Mouse (Mus musculus) CH12.LX (cell line): Measurements from ENCODE around the gene Fxr1. TPM values are rescaled to one million over a fixed set of nuclear protein-coding genes. Genes with fewer than 3 reads are reported as not detected.

Source experiments
- DNase-seq: peaks from one replicate; pipeline ENCODE4 v3.0.0-alpha.2; 2013; ENCODE audit errors: extremely low read depth
- H3K27ac ChIP-seq: 2 replicates; pipeline ENCODE4 v1.5.1; 2012; ENCODE audit warnings: low read depth, mild to moderate bottlenecking, control low read depth, moderate library complexity; ENCODE audit not compliant: insufficient read depth
- H3K27me3 ChIP-seq: replicated peaks from 2 replicates; pipeline ENCODE3; 2012; ENCODE audit warnings: inconsistent platforms
- H3K36me3 ChIP-seq, 2 experiments: replicated peaks in 1 of 2; 2 replicates each; pipeline versions ENCODE3 to v1.6.1; 2012; ENCODE audit warnings: inconsistent platforms in 1 of 2, low read length in 1 of 2, mild to moderate bottlenecking in 1 of 2, mixed read lengths in 1 of 2, moderate library complexity in 1 of 2; ENCODE audit not compliant: control insufficient read depth in 1 of 2, insufficient read depth in 1 of 2
- H3K4me1 ChIP-seq, 2 experiments: 2 replicates each; pipeline ENCODE4 v1.6.1; 2012; ENCODE audit warnings: inconsistent platforms in 1 of 2, moderate library complexity in 1 of 2; ENCODE audit not compliant: insufficient read depth in 2 of 2, control insufficient read depth in 1 of 2
- H3K4me2 ChIP-seq: 2 replicates; pipeline ENCODE4 v1.6.1; 2012; ENCODE audit warnings: low read depth, mild to moderate bottlenecking, control low read depth; ENCODE audit not compliant: poor library complexity, insufficient read depth, severe bottlenecking
- H3K4me3 ChIP-seq, 3 experiments: fragments of 150-350 bp in 1 of 3; sonication (generic) in 1 of 3; replicated peaks in 1 of 3; 2 replicates each; pipeline versions ENCODE3 to v1.5.1; 2011 to 2012; ENCODE audit warnings: low read depth in 2 of 3, low read length in 2 of 3, mild to moderate bottlenecking in 2 of 3, moderate library complexity in 2 of 3, control low read depth in 1 of 3, improper control_type of control experiment in 1 of 3, inconsistent platforms in 1 of 3, mixed read lengths in 1 of 3; ENCODE audit not compliant: poor library complexity in 1 of 3
- H3K79me2 ChIP-seq: replicated peaks from 2 replicates; pipeline ENCODE4 v1.6.1; 2012; ENCODE audit warnings: mild to moderate bottlenecking, moderate library complexity; ENCODE audit not compliant: control insufficient read depth, poor library complexity, insufficient read depth, severe bottlenecking; ENCODE audit errors: extremely low read depth
- H3K9ac ChIP-seq: 2 replicates; pipeline ENCODE4 v1.6.1; 2012; ENCODE audit warnings: low read depth, mild to moderate bottlenecking, control low read depth, moderate library complexity; ENCODE audit not compliant: insufficient read depth
- H3K9me3 ChIP-seq: replicated peaks from 2 replicates; pipeline ENCODE3; 2012; ENCODE audit warnings: low read length, inconsistent platforms, mixed read lengths
- E2F4 ChIP-seq: IDR thresholded peaks from 2 replicates; pipeline ENCODE4 v1.6.1; 2011; ENCODE audit warnings: low read depth, low read length, improper control_type of control experiment; ENCODE audit not compliant: insufficient replicate concordance
- ELF1 ChIP-seq: IDR thresholded peaks from 2 replicates; pipeline ENCODE4 v1.6.1; 2014; ENCODE audit warnings: low read depth, mild to moderate bottlenecking, inconsistent platforms, low read length, improper control_type of control experiment
- EP300 ChIP-seq: IDR thresholded peaks from 2 replicates; pipeline ENCODE4 v1.6.1; 2011; ENCODE audit warnings: low read length, improper control_type of control experiment
- HCFC1 ChIP-seq: IDR thresholded peaks from 2 replicates; pipeline ENCODE4 v1.6.1; 2012; ENCODE audit warnings: low read depth, mild to moderate bottlenecking, inconsistent platforms, low read length, improper control_type of control experiment
- IRF4 ChIP-seq: IDR thresholded peaks from 2 replicates; pipeline ENCODE4 v1.6.1; 2014; ENCODE audit warnings: low read depth, mild to moderate bottlenecking, inconsistent platforms, low read length, improper control_type of control experiment
- KAT2A ChIP-seq: IDR thresholded peaks from 2 replicates; pipeline ENCODE4 v1.6.1; 2012; ENCODE audit warnings: low read length, improper control_type of control experiment, inconsistent platforms; ENCODE audit not compliant: insufficient replicate concordance
- MAFK ChIP-seq: IDR thresholded peaks from 2 replicates; pipeline ENCODE4 v1.6.1; 2011; ENCODE audit warnings: low read length, improper control_type of control experiment; ENCODE audit not compliant: insufficient replicate concordance
- MAX ChIP-seq: IDR thresholded peaks from 2 replicates; pipeline ENCODE4 v1.6.1; 2011; ENCODE audit warnings: low read length, improper control_type of control experiment
- MAZ ChIP-seq: IDR thresholded peaks from 2 replicates; pipeline ENCODE4 v1.6.1; 2012; ENCODE audit warnings: low read depth, mild to moderate bottlenecking, inconsistent platforms, low read length, improper control_type of control experiment, moderate library complexity
- MEF2A ChIP-seq: IDR thresholded peaks from 2 replicates; pipeline ENCODE4 v1.6.1; 2014; ENCODE audit warnings: low read depth, mild to moderate bottlenecking, inconsistent platforms, low read length, improper control_type of control experiment, borderline replicate concordance
- MYC ChIP-seq: IDR thresholded peaks from 2 replicates; pipeline ENCODE4 v1.6.1; 2011; ENCODE audit warnings: low read depth, mild to moderate bottlenecking, improper control_type of control experiment, low read length
- PAX5 ChIP-seq: IDR thresholded peaks from 2 replicates; pipeline ENCODE4 v1.6.1; 2012; ENCODE audit warnings: low read length, inconsistent platforms, mixed read lengths
- POLR2A ChIP-seq: IDR thresholded peaks from 2 replicates; pipeline ENCODE4 v1.6.1; 2011; ENCODE audit warnings: low read depth, mild to moderate bottlenecking, improper control_type of control experiment, low read length
- RAD21 ChIP-seq: IDR thresholded peaks from 2 replicates; pipeline ENCODE4 v1.6.1; 2011; ENCODE audit warnings: low read depth, mild to moderate bottlenecking, low read length, improper control_type of control experiment, moderate library complexity
- RCOR1 ChIP-seq: conservative IDR thresholded peaks from 2 replicates; pipeline ENCODE4 v1.6.1; 2012; ENCODE audit warnings: low read depth, mild to moderate bottlenecking, inconsistent platforms, low read length, improper control_type of control experiment
- SIN3A ChIP-seq: IDR thresholded peaks from 2 replicates; pipeline ENCODE4 v1.6.1; 2012; ENCODE audit warnings: low read length, improper control_type of control experiment, inconsistent platforms
- USF2 ChIP-seq: conservative IDR thresholded peaks from 2 replicates; pipeline ENCODE4 v1.6.1; 2011; ENCODE audit warnings: low read depth, low read length, improper control_type of control experiment
- ZKSCAN1 ChIP-seq: IDR thresholded peaks from 2 replicates; pipeline ENCODE4 v1.6.1; 2012; ENCODE audit warnings: low read depth, inconsistent platforms, low read length, improper control_type of control experiment, borderline replicate concordance
- ZMIZ1 ChIP-seq: IDR thresholded peaks from 2 replicates; pipeline ENCODE4 v1.6.1; 2012; ENCODE audit warnings: low read depth, mild to moderate bottlenecking, inconsistent platforms, low read length, improper control_type of control experiment
- ZNF384 ChIP-seq: IDR thresholded peaks from 2 replicates; pipeline ENCODE4 v1.6.1; 2012; ENCODE audit warnings: low read depth, low read length, improper control_type of control experiment, inconsistent platforms
- dilution Hi-C: fragments of 300-500 bp; cut with MboI; formaldehyde crosslinking; loops from 2 replicates; pipeline ENCODE4 v1.14.3; 2020; ENCODE audit warnings: low sequenced_read_pairs; ENCODE audit not compliant: extremely low pct_unique_long_range_greater_than_20kb, extremely low pct_ligation_motif_present
- in situ Hi-C: fragments of 300-500 bp; cut with MboI; formaldehyde crosslinking; loops from 3 replicates; pipeline ENCODE4 v1.14.3; 2019; ENCODE audit warnings: low sequenced_read_pairs, low pct_ligation_motif_present, low pct_unique_long_range_greater_than_20kb, mixed read lengths
- polyA plus RNA-seq: library from polyadenylated mRNA; unstranded; fragments of >175 nt; gene quantifications from 2 replicates; pipeline ENCODE4 v1.2.1, GENCODE M21; 2012; ENCODE audit warnings: low read depth; ENCODE audit not compliant: insufficient read length
- total RNA-seq, 2 experiments: library from RNA; depleted of rRNA; stranded (reverse); fragments of 300-350 nt in 1 of 2; fragments of >200 nt in 1 of 2; gene quantifications; 2 replicates each; pipeline ENCODE4 v1.2.3; 2012 to 2014

The Fxr1 gene
- total and polyA plus RNA-seq, 3 experiments, result 83.9 to 120 (median 119) TPM

DNA sequence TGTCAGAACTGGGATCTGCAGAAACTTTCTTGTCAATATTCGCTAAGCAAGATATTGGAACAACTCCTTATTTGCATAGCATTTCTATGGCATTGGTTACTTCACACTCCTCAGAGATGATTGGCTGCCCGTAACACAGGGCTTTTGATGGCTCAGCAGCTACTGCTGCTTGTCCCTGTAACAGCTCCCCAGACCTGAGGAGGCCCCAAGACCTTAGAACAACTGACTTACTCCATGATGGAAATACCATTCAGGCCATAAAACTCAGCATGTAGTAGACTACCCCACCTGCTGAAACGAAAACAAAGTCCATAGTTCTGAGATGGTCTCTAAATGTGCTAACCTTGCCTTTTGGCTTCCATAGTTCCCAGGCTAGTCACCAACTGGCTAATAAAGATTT, 12.9 kb upstream of the Fxr1 start:
- Histone ChIP-seq H3K79me2 (no peaks in the 10 kb centered on the region), H3K4me3 (no peak overlapping the region), H3K9ac (no peak overlapping the region), H3K4me2 (no peak overlapping the region)
- no peak for DNase-seq
- dilution Hi-C loops, result no loop called here
- TF ChIP-seq IRF4, result no peak
- TF ChIP-seq ZMIZ1, result no peak
- no peak for TF ChIP-seq EP300
- TF ChIP-seq MYC, result no peak
- TF ChIP-seq ZKSCAN1, result no peak
- TF ChIP-seq MAX, result no peak
- TF ChIP-seq MAFK, result no peak
- no peak for TF ChIP-seq RAD21
- no peak for TF ChIP-seq MEF2A
- TF ChIP-seq ZNF384, result no peak
- no peak for TF ChIP-seq USF2
- no peak for TF ChIP-seq KAT2A
- no peak for TF ChIP-seq PAX5
- TF ChIP-seq SIN3A, result no peak
- no peak for TF ChIP-seq RCOR1
- TF ChIP-seq, all 38 proteins: peak for 0
- no peaks in the 10 kb centered on the region for H3K4me1 ChIP-seq
- H3K9me3 ChIP-seq, result no peaks in the 10 kb centered on the region
- no peaks in the 10 kb centered on the region for H3K36me3 ChIP-seq
- in situ Hi-C loops, result no loop called here
- H3K27me3 ChIP-seq, result no peaks in the 10 kb centered on the region
- H3K27ac ChIP-seq, result no peak overlapping the region

DNA sequence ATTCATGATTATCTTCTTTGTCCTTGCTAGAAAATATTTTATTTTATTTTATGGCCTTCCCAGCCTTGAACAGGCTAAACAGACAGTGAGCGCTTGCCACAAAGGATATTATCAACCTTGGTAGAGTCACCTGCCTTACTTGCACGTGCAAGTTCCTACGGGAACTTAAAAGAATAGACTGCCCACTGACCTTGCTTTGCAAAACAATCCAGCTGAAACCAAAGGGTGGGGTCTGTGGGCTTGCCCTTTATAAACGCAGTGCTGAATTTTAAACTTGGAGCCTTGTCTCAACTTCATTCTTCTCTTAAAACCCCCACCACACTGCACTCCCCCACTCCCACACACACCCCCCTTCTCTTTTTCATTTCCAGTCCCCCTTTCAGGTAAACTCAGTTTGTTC, 12.1 kb upstream of the Fxr1 start:
- H3K9ac ChIP-seq, result no peak overlapping the region
- no peak for DNase-seq
- in situ Hi-C loops, result no loop called here
- H3K4me1 ChIP-seq, result no peaks in the 10 kb centered on the region
- H3K27me3 ChIP-seq, result no peaks in the 10 kb centered on the region
- dilution Hi-C loops, result no loop called here
- H3K27ac ChIP-seq, result no peak overlapping the region
- no peaks in the 10 kb centered on the region for H3K9me3 ChIP-seq
- H3K79me2 ChIP-seq, result no peaks in the 10 kb centered on the region
- no peaks in the 10 kb centered on the region for H3K36me3 ChIP-seq
- no peak for TF ChIP-seq ZMIZ1
- TF ChIP-seq KAT2A, result no peak
- no peak for TF ChIP-seq MAZ
- no peak for TF ChIP-seq MYC
- no peak for TF ChIP-seq SIN3A
- no peak for TF ChIP-seq E2F4
- TF ChIP-seq HCFC1, result no peak
- no peak for TF ChIP-seq MAFK
- no peak for TF ChIP-seq ELF1
- no peak for TF ChIP-seq POLR2A
- H3K4me3 ChIP-seq, result no peak overlapping the region
- H3K4me2 ChIP-seq, result no peak overlapping the region
